Mouse (Mus musculus) heart, postnatal 36 days (tissue): ENCODE results near the gene Rbbp5. TPM values are rescaled to one million over a fixed set of nuclear protein-coding genes. Genes with fewer than 3 reads are reported as not detected.
A peak's percentile ranks its signal among the peaks of the same experiment; 100 is the strongest.

Experiments used
- DNase-seq, 2 experiments: peaks; one replicate each; pipeline ENCODE4 v3.0.0; 2021 to 2022
- intact Hi-C: fragments of 180-260 bp; cut with DNase I; formaldehyde crosslinking; loops from one replicate; pipeline ENCODE4 v1.15.1; 2025
- total RNA-seq, 2 experiments: library from RNA; stranded (reverse); gene quantifications; 2 replicates each; pipeline ENCODE4 v1.2.3; 2021

The Rbbp5 gene
- total RNA-seq, 2 experiments from 2014 or later, result 19.2 to 22.0 TPM

GRCm38 (mm10) chr1:132535541-132535940 is 58.4 kb downstream of the Rbbp5 start:
- no peak for DNase-seq
- intact Hi-C loops, result no loop called here

GRCm38 (mm10) chr1:132536416-132536815 is 59.3 kb downstream of the Rbbp5 start:
- no peak for DNase-seq

GRCm38 (mm10) chr1:132537736-132538135 is 60.6 kb downstream of the Rbbp5 start:
- intact Hi-C loops, result no loop called here
- DNase-seq, result no peak

More at GRCm38 (mm10) chr1:132536416-132536815, 59.3 kb downstream of the Rbbp5 start:
- intact Hi-C loops, result no loop called here

GRCm38 (mm10) chr1:132540701-132541100 is 63.5 kb downstream of the Rbbp5 start:
- intact Hi-C loops, result no loop called here
- no peak for DNase-seq

- intact Hi-C loops, result no loop called here
- no peak for DNase-seq
Measured at GRCm38 (mm10) chr1:132541171-132541823, 64.1 kb downstream of the Rbbp5 start.

- intact Hi-C loops, result no loop called here
Measured at GRCm38 (mm10) chr1:132541824-132542599, 64.8 kb downstream of the Rbbp5 start.

GRCm38 (mm10) chr1:132542762-132543306 is 65.7 kb downstream of the Rbbp5 start, which contains the start of gene Cntn2:
Cntn2 (minus strand) TSS chr1:132543256.
- no peak for DNase-seq
- intact Hi-C loops, result no loop called here

More at GRCm38 (mm10) chr1:132541824-132542599, 64.8 kb downstream of the Rbbp5 start:
- DNase-seq, result no peak

- intact Hi-C loops, result no loop called here
- peak; percentile 15 to 32 for DNase-seq
Measured at GRCm38 (mm10) chr1:132543789-132544188, 66.6 kb downstream of the Rbbp5 start.

Other genes starting within 250 kb of the Rbbp5 start
- not detected for gene Gm10188, start 247.6 kb upstream of the Rbbp5 start, total RNA-seq
- 10 to 100 TPM; 14.3 to 19.1 TPM for gene Klhdc8a, start 178.7 kb upstream of the Rbbp5 start, total RNA-seq
- gene Nuak2, start 161.2 kb upstream of the Rbbp5 start, total RNA-seq, result 1 to 10 TPM; 3.7 to 3.8 TPM
- 10 to 100 TPM; 18.2 to 19.7 TPM for gene Tmcc2, start 86.1 kb upstream of the Rbbp5 start, total RNA-seq
- 10 to 100 TPM; 16.6 to 17.0 TPM for gene Dstyk, start 59.8 kb upstream of the Rbbp5 start, total RNA-seq
- gene Tmem81, start 28.9 kb downstream of the Rbbp5 start, total RNA-seq, result 1 to 10 TPM; 1.4 to 1.5 TPM
- 1 to 10 TPM; 2.8 to 4.1 TPM for gene Cntn2, start 65.9 kb downstream of the Rbbp5 start, total RNA-seq